Mouse (Mus musculus) inflammation-experienced regulatory T-cells, adult 16 weeks (primary cell): ENCODE measurements around the gene Psen2. TPM values are rescaled to one million over a fixed set of nuclear protein-coding genes. Genes with fewer than 3 reads are reported as not detected.

Experiments used
- polyA plus RNA-seq: library from polyadenylated mRNA; unstranded; fragments of 100-300 nt; shearing (Covaris generic); gene quantifications from one replicate; pipeline ENCODE4 v1.2.1, GENCODE M21; 2017

Psen2 gene
- 192 TPM for polyA plus RNA-seq

DNA sequence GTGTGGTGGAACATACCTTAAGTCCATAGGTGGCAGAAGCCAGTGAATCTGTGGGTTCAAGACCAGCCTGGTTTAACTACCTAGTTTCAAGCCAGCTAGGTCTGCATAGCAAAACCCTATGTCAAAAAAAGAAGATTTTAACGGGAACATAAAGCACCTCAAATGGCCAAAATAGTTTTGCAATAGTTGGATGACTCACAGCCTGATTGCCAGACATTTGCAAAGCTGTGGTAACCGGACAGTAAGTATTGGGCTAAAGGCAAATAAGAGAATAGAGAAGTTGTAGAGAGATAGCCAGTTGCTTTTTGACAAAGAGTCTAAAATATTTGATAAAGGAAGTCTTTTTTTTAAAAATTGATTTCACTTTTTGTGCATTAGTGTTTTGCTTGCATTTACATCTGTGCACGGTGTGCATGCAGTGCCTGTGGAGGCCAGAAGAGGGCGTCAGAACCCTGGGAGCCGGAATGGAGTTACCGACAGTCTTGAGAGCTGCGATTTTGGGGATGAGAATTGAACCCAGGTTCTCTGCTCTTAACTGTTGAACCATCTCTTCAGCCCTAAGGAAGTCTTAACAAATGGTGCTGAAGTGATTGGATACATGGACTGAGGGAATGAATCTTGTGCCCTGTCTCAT, at the start of gene Psen2:
TSS of gene Psen2 (minus strand) at position 75 of the 634 bp plus-strand sequence.

DNA sequence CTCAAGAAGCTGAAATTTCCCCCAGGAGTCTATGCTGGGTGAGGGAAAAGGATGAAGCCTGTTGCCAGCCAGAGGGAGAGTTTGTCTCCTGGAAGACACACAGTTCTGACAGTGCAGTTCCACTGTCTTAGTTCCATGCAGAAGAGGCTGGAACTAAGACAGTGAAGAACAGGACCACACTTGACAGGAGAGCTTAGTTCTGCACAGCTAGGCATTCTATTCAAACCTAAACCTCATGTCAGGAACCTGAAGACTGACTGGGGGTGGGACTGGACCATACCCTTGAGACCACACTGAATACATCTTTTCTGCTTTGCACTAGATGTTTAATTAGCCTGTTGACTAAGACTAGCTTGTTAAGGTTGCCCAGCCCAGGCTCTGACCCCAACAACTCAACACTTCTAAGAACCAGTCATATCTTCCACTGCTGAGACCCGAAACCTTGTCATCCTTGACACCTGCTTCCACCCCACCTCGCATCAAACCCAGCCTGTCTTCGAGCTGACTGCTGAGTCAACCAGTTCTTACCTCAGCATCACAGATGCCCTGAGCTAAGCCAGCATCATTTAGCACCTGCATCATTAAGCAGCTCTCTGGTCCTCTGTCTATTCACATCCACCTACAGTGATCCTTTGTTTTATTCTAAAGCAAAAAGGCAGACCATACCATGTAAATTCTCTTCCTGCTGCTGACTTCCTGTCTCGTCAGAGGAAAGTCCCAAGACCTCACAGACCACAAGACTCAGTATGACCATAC, 64.1 kb downstream of the Psen2 start, which contains the start of gene Coq8a:
TSS of gene Coq8a (minus strand) at position 644 of the 756 bp plus-strand sequence.

Other genes with a start within 250 kb of the Psen2 start
- gene Coq8a, start 63.8 kb downstream of the Psen2 start, polyA plus RNA-seq = 89.8 TPM
- 58.2 TPM for gene Itpkb, start 67.0 kb upstream of the Psen2 start, polyA plus RNA-seq
- not detected for gene Stum, start 220.1 kb upstream of the Psen2 start, polyA plus RNA-seq